Mouse (Mus musculus): ENCODE results near the gene Unc5b.

Gene Unc5b

DNA sequence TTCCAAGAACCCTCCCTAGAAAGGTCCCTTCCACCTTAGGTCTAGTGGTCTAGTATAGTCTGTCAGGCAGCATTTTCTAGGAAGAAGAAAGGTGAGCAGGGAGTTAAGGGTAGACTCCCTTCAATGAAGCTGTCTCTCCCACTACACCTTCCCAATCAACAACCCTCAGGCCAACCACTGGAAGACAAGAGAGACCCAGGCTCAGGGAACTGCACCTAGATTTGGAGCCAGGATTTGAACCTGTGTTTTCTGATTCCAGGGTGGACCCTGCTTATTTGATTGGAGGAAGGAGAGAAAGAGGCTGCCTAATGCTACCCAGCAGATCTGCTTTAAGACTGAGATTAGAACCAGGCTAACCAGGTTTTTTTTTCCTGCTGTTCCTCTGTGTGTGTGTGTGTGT is 10.1 kb downstream of the Unc5b start:
- no peak for DNase-seq (ENCODE audit: extremely low spot score)

DNA sequence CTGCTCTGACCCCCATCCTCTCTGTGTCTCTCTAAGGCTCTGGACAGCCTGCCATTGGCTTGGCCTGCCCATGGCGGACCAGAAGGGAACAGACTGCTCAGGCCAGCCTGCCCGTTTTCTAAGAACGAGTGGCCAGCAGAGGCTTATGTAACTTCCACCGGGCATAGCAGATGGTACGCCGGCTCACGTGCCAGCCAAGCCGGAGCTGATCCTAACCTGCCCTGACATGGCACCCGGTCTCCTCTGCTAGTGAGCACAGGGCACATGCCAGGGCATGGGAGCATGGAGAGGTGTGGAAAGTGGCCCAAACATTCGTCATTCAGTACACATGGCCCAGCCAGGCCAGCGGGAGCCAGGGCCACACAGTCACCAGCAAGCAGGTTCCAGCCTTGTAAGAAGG is 10.8 kb downstream of the Unc5b start:
- DNase-seq (ENCODE audit: extremely low spot score) = no peak

DNA sequence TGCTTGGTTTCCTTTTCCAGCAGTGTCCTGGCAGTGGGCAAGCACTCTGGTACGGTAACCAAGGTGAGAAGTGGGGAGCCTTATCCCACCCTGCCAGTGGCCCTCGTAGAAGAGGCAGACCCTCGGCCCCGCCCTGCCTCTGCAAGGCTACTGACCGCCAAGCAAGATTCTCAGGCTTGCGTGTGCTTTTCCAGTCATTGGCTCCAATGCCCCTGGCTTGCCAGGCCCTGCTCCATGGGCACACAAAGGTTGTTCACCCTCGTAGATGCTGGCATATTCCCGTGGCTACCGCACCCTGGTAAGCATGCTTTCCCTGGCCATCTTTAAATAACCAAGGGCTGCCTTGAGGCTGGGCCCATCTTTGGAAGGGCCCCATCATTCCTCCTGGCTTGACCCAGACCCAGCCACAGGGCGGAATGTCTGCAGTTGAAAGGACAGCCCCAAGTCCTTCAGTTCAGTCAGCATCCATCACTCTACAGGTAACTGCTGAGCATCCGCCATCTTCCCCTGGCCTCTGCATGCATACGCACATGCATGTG is 11.7 kb downstream of the Unc5b start:
- DNase-seq (ENCODE audit: extremely low spot score) = no peak

DNA sequence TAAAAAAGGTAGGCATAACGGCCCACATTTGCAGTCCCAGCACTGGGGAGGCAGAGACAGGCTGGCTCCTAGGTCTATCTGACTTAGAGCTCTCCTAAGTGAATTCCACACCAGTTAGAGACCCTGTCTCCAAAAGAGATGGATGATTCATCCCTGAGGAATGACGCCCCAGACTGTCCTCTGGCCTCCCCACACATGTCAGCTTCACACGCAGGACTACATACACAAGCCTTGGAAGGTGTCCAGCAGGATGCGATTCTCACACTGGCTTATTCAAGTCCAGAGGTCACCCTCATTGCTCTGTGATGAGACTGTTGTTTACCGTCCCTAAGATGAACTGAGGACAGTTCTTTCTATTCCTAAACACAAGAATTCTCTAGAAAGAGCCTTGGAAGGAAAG is 12.2 kb downstream of the Unc5b start:
- no peak for DNase-seq (ENCODE audit: extremely low spot score)

DNA sequence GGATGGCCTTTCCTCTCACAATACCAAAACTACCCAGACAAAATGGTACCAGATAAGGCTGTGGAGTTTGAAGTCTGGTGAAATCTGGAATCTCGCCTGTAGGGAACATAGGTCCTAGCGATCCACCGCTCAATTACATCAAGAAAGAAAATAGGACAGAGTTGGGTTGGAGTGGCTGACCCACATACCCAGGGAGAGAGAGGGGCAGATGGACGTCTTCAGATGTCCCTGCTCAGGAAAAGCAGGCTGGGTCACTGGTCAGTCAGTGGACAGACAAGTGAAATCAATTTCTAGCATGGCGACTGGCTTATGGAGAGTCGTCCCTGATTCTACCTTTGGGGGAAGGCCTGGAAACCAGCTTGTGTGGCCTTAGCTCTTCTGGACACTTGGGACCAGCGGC is 12.7 kb downstream of the Unc5b start:
- DNase-seq (ENCODE audit: extremely low spot score) = no peak

DNA sequence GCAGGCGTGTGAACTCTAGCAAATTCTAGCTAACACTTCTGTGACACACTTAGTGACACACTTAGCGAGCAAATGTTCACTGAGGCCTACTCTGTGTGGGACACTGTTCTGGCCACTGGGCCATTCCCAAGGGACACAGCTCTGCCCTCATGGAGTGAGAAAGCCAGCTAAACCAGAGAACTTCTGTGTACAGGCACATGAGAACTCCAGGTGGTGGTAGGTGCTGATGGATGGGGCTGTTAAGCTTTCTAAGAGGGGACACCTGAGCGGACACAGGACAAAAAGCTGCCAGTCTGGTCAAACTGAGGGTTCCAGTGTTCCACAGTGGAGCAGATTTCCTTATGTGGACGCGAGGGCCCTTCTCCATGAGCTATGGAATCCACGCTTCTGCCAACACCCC is 13.5 kb downstream of the Unc5b start:
- DNase-seq (ENCODE audit: extremely low spot score) = no peak

DNA sequence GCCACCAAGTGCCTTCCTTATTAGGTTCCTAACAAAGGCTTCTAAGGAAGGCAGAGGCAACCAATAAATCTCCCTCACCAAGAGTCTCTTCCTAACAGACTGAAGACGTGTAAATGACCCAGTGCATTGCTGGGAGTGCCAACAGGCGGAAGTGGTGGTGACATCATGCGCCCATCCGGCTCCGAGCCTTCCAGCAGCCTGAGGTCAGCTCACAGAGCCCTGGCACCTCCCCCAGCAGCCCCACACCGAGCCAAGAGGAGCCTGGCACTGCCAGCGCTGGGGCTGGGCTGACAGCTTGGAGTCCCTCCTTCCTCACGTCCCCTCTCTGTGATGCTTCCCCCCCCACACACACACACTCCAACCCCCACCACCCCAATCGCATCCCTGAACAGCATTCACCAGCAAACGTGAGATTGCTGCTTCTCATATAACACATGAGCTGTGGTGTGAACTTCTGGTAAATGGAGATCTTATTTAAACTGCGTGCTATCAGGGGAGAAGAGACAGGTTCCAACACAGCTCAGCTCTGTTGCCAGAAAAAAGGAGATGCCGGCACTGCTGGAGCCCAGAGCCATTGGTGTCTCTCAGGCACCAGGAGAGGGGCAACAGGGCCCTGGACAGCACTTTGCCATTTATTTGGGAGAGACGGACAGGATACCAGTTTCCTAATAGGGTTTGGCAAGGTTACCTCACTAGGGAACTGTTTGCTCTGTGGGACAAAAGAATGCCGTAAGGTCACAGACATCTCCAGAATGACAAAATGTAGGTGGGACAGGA is 14.3 kb downstream of the Unc5b start:
- DNase-seq (ENCODE audit: extremely low spot score) = no peak

DNA sequence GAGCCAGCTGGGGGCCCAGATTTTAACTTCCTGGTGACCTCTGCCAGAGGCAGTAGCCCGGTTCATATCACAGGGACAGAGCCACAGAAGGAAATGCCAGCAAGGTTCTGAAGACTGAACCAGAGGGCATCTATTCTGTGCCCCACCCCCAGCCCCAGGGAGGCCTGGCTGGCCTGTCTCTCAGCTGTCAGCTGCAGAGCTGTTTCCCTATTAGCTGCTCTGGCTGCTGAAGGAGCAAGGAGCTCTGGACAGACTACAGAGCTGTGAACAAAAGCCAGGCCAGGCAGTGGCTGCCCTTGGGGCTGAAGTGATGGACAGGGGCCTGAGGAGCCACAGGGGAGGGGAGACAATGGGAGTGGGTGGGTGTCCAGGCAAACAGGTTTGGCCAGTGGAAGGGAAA is 15.5 kb downstream of the Unc5b start:
- peak; percentile 60 for DNase-seq (ENCODE audit: extremely low spot score)

DNA sequence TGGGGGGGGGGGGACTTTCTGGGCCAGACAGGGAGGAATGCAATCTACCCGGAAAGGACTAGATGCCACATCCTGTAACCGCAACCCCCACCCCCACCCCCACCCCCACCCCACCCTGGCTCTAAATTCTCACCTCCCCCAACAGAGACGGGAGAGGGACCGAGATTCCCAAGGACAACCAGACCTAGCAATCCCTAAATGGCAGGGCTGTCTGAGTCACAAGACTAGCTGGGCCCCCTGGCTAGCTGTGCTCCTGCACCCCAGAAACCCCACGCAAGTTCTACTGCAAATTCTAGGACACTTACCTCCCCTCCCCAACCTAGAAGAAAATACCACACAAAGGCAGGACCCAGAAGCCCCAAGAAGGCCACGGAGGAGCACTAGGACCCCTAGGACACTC is 16.3 kb downstream of the Unc5b start:
- DNase-seq (ENCODE audit: extremely low spot score) = no peak

DNA sequence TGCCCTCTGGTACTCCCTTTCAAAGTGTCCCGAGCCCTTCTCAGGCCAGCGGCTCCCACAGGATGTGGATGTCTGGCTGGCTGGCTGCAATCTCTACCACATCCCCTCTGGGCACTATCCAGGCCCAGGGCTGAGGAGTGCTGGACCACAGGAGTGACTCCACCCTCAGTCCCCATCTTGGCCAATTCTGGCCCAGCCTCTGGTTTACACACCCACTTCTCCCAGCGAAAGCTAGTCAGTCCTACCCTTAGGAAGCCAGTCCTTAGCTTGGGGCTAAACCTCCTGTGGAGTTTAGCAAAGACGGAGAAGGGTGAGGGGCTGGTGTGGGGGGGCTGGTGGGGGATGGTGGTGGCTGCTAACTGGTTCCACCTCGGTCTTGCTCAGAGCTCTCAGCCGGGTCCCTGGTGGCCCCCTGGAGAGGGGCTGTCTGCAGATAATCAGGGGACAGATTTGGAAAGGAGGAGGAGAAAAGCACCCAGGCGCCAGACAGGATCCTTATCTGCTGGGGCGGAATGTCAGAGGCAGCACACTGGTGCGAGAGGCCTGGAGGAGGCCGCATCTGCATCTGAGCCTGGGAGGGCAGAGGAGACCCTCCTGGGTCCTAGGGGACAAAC is 16.8 kb downstream of the Unc5b start:
- DNase-seq (ENCODE audit: extremely low spot score) = peak; percentile 65

DNA sequence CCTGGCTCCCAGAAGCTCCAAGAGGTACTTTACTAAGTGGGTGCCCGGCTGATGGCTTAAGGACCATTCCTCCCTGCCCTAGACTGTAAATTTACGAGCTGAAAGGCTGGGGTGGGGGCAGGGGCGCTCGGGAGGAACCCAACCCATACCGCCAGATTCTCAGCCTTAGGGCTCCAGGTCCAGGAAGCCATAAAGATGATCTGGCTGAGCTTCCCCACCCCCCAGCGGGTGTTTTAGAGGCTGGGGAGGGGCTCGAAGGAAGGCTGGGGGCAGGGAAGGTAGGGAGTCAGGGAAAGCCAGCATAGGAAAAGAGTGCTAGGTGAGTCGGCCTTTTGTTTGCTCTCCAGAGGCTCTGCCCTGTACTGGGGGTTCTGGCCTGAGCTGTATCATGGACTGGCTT is 17.8 kb downstream of the Unc5b start:
- DNase-seq (ENCODE audit: extremely low spot score) = no peak

DNA sequence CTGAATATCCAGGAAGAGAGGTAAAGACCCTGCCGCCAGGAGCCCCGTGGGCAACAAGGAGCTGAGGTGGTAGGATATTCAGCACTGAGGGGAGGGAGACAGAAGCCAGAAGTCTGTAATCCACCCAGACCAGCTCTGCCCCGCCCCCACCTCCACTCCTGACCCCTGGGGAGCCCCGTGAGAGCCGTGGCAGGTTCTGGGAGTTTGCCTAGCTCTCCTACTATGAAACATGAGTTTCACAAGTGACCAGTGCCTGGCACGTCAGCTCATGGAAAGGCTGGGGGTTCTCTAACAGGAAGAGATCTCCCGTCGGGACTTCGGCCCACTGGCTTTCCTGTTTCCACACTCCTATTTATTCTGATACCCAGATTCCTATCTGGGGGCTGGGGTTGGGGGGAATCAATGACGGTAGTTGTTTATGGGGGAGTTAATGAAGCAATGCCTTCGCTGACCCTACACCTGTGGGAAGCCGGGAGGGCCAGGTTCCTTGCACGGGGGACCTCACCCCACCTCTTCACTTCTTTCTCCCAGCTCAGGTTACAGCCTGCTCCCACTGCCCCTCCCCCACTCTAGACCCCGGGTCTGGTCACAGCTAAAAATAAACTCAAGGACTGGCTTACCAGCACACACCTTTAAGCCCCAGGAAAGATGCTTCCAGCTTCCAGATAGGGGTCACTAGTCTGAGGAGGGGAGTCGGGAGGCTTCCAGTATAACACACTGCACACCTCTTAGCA is 19.4 kb downstream of the Unc5b start:
- DNase-seq (ENCODE audit: extremely low spot score) = peak; percentile 66

DNA sequence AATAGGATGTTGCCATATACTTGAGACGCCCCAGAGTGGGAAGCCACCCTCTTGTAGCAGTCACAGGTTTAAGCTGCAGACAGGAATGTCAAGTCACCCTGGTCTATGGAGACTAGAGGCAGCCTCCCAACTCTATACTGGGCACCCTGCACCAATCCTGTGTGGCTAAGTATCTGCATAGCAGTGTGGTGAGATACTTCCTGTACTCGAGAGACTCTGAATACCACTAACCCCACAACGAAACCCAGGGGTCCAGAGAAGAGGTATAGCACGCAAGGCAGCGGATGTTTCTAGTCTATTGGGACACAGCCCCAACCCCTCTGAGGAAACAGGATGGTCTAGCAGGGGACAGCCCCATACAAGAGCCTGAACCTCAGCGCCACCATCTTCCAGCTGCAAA is 22.9 kb downstream of the Unc5b start:
- DNase-seq (ENCODE audit: extremely low spot score) = no peak

DNA sequence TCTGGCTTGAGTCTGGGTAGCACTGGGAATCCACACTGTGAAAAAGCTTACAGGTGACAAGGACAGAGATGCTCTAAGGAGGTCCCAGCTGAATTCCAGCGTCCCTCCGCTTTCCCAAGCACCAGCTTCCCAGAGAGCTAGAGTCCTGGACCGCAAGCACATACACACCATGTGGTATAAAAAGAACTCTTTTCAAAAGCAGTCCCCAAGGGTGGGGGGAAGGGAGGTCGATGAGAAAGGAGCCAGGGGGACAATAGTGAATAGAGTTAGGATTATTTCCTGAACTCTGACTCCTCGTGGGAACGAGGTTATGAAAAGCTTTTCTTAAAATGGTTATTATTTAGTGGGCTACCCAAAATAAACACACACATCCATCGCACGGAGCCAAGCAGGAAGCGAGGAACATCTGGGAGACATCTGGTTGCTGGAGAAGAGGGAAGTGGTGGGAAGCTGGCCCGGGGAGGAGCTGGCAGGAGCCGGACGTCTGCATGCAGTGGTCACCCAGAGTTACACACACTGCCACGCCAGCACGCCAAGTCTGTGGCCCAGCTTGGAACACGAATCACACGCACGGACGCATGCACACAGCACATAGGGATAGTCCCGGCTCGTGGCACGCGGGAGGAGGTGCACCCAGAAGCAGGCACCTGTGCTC is 23.7 kb downstream of the Unc5b start:
- no peak for DNase-seq (ENCODE audit: extremely low spot score)

DNA sequence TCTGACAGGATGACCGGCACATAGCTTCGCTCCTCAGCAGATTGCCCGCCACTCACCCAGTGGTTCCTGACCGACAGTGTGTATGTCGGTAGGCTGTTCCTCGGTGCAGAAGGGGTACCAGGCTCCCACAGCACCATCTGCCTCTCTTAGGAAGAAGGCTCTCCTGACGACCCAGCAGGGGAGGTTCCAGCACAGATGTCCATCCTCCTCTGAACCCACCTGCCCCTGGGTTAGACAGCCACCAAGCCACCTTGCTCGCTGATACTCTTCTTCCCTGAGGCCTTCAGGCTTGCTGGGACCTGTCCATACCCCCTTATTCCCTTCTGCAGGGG is 25.2 kb downstream of the Unc5b start:
- DNase-seq (ENCODE audit: extremely low spot score) = no peak

DNA sequence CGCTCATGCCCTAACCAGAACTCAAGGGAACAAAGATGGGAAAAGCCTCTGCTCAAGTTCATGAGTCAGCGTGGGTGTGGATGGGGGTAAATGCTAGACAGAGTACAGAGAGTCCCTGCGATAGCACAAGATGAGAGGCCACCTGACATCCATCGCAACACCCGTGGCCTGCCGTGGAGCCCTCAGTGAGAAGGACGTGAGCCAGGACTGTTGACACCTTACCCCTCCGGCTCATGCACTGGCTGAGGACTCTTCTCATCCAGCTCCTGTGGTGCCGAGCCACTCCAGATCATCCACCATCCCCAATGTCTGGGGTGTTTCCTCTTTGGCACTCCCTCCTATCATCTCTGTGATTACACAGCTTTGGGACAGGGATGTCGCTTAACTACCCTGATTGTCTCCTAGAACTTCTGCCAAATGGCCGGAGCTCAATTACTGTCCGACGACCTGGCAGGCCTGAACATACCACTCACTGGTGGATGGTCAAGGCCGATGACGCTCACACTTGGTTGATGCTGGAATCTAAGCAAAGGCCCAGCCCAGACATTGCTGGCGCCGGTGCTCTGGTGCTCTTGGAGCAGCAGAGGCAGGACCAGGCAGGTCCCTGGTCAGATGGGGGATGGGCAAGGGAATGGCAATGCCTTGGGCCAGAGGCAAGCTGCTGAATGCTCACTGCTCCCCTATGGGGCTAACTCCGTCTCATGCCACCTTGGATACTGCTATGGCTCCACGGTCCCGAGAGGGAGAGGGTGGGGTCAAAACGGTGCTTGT is 25.8 kb downstream of the Unc5b start:
- DNase-seq (ENCODE audit: extremely low spot score) = no peak

DNA sequence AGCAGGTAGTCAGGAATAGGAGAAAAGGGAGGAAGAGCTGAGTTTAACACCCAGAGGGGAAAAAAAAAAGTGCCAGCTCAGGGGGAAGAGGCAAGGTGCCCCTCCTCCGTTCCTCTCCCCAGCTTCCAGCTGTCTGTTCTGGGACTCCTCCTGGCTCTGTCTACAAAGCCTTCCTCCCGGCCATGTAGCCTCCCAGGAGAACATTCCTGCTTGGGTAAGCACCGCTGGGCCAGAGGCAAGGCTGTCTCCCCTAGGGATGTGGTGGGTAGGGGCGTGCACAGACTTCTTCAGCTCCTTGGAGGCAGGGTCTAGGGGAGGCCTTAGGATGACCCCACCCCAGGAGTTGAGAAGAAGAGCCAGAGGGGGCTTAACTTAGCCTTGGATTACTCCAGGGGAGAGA is 26.5 kb downstream of the Unc5b start:
- no peak for DNase-seq (ENCODE audit: extremely low spot score)

DNA sequence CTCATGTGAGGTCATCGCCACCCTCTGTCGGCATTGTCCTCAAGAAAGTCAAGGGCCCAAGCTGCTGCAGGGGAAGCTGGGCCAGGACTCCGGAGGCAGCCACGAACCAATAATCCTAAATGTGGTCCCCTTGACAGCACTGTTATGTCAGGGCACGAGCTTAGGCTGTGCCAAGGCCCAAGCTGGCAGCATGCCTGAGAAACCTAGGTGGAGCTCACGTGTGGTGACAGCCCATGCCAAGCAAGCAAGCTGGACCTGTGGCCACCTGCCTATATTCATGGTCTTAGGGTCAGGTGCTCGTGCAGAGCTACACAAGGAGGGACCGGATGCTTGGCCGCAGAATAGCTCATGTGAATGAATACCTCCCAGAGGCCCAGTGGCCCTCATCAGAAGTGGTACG is 27.4 kb downstream of the Unc5b start:
- no peak for DNase-seq (ENCODE audit: extremely low spot score)

DNA sequence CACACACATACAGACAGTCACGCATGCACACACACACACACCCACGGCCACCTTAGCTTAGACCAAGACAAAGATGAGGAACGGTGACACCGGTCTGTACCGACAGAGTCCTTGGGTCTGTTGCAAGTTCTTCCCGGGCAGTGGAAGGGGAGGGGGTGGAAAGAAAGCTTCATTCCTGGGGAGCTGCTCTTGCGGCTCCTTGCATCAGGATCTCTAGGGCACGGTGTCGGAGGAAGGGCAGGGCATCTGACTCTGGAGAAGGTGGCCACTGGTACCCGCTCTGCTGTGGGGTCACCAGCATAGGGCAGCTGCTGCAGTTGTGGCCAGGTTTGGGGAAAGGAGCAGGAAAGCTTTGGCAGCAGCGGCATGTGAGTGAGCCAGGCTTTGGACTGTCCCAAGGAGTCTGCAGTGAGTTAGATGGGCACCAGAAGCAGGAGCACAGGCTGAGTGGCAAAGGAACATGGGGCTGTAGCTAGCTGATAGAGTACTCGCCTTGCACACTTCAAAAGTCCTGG is 29.4 kb downstream of the Unc5b start:
- no peak for DNase-seq (ENCODE audit: extremely low spot score)

DNA sequence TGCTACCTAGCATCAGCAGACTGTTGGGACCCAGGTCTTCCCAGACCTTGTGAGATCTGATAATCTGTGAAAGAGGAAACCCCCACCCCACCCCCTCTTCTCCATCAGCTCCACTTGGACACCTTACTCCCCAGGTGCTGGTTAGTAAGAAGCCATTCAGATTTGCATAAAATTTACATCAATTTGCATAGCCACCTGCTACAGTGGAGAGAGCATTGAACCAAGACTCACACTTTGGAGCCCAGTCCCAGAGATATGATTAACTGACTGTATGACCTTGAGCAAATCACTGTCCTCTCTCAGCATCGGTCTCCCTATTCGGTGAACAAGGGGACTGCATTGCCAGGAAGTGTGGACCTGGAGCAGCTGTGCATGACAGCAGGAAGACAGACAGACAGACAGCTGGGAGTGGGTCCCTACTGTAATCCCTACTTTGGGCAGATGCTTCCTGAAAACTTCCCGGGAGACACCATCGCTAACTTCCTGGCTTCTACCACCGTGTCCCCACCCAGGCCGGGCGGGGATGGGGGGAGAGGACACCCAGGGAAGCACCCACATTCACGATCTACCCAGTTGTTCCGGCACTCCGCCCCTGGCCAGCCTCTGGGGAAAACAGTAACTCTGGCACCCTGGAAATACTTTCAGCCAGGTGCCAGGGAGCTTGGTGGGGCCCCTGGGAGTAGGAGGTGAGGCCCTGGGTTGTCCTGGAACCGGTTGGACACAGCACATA is 30.0 kb downstream of the Unc5b start:
- DNase-seq (ENCODE audit: extremely low spot score) = no peak
